Comparison of ENCODE assay signal across 8 mouse cellular contexts in genomic region chr1:135818481-135819086, GRCm38 (mm10). TPM values are rescaled to one million over a fixed set of nuclear protein-coding genes. Genes with fewer than 3 reads are reported as not detected.
DNase-seq lines count a peak whose midpoint lies in the region; ATAC-seq lines count a peak whose summit lies in the region.

Gene Lad1, plus strand, starts transcription at chr1:135818598.

- peak; percentile 19; the same call in 1 of the 2 replicates for ATAC-seq in heart, embryonic 15.5 days (replicated peaks; ENCODE audit: insufficient number of reproducible peaks, insufficient read depth, low FRiP score, low read depth)
- peak; percentile 71 for ATAC-seq in midbrain, embryonic 13.5 days

- DNase-seq in adrenal gland, postnatal 14 days, result peak; percentile 35
- DNase-seq in adrenal gland, postnatal 10 days, result no peak
- DNase-seq in Muller cell, postnatal 12 days (ENCODE audit: inconsistent ontology term), result peak; percentile 35
- peak; percentile 64 to 82 for DNase-seq in kidney, postnatal 4 days
- DNase-seq in frontal cortex, postnatal 25 days (ENCODE audit: low spot score in 2 of 2), result no peak
- DNase-seq in left cerebral cortex, adult 9 months (ENCODE audit: low spot score in 2 of 2), result no peak

- no peak within 1 kb of the TSS for H3K27ac ChIP-seq in heart, embryonic 15.5 days
- no peak within 1 kb of the TSS for H3K27ac ChIP-seq in midbrain, embryonic 13.5 days

- H3K36me3 ChIP-seq in heart, embryonic 15.5 days, result no peaks in the 10 kb centered on the region
- H3K36me3 ChIP-seq in midbrain, embryonic 13.5 days, result no peaks in the 10 kb centered on the region

- H3K27me3 ChIP-seq in heart, embryonic 15.5 days, result peaks cover 36% of the 10 kb centered on the region
- peaks cover 66% of the 10 kb centered on the region for H3K27me3 ChIP-seq in midbrain, embryonic 13.5 days

- peak within 1 kb of the TSS; percentile 54 for H3K4me3 ChIP-seq in heart, embryonic 15.5 days
- peak within 1 kb of the TSS; percentile 62 for H3K4me3 ChIP-seq in midbrain, embryonic 13.5 days (replicated peaks)

- peaks cover 24% of the 10 kb centered on the region for H3K4me1 ChIP-seq in heart, embryonic 15.5 days (replicated peaks)
- peaks cover 12% of the 10 kb centered on the region for H3K4me1 ChIP-seq in midbrain, embryonic 13.5 days (replicated peaks)

- H3K9me3 ChIP-seq in heart, embryonic 15.5 days (replicated peaks), result no peaks in the 10 kb centered on the region
- H3K9me3 ChIP-seq in midbrain, embryonic 13.5 days, result no peaks in the 10 kb centered on the region

- H3K9ac ChIP-seq in heart, embryonic 15.5 days, result peak within 1 kb of the TSS; percentile 66
- H3K9ac ChIP-seq in midbrain, embryonic 13.5 days (replicated peaks), result peak within 1 kb of the TSS; percentile 76

- H3K4me2 ChIP-seq in heart, embryonic 15.5 days, result peak within 1 kb of the TSS; percentile 97
- peak within 1 kb of the TSS; percentile 99 for H3K4me2 ChIP-seq in midbrain, embryonic 13.5 days (replicated peaks)

- WGBS in heart, embryonic 15.5 days, result under 1% methylated on average over 63 of the region's 63 CpGs
- WGBS in midbrain, embryonic 13.5 days, result under 1% methylated on average over 57 of the region's 63 CpGs

RNA-seq across cellular contexts. Expression of gene Lad1, which starts in this region (rescaled TPM):
- 0.45 TPM in 1 of 2 replicates, not detected in the other for total RNA-seq in adrenal gland, postnatal 14 days (2021)
- under 1 TPM; 0.21 TPM for total RNA-seq in adrenal gland, postnatal 10 days (2021)
- polyA plus RNA-seq in heart, embryonic 15.5 days (2015; fragmentation: Nextera tagmentation; extraction: Ambion mirVana), result 3.2 and 5.8 TPM in 2 replicates
- 0.36 and 0.37 TPM in 2 replicates for polyA plus RNA-seq in midbrain, embryonic 13.5 days (2015; fragmentation: Nextera tagmentation; extraction: Ambion mirVana)

Comparison
In these comparisons a context has a peak if more than half of its experiments do, and no peak if none do; other contexts are left out.
1. Peak in DNase-seq in adrenal gland, postnatal 14 days; RNA of the gene not detected or under 1 TPM.
2. Peak in ATAC-seq, H3K4me3 ChIP-seq, H3K9ac ChIP-seq and H3K4me2 ChIP-seq in midbrain, embryonic 13.5 days; RNA of the gene not detected or under 1 TPM.
3. DNase-seq: peak in Muller cell, postnatal 12 days (single experiment) and kidney, postnatal 4 days (2 of 2); none in adrenal gland, postnatal 10 days (single experiment), frontal cortex, postnatal 25 days (0 of 2) and left cerebral cortex, adult 9 months (0 of 2).